Mouse (Mus musculus) limb, embryonic 15.5 days (tissue): ENCODE data around the gene Spem2. TPM values are rescaled to one million over a fixed set of nuclear protein-coding genes. Genes with fewer than 3 reads are reported as not detected.
"Not testable (repeated sequence)": the region's sequence is repeated elsewhere in the genome, so short reads cannot be mapped to it uniquely, and the experiment has no call there.

ENCODE experiments used
- ATAC-seq: fragments of 200-750 bp; cut with Nextera tagmentation; 2 replicates; pipeline ENCODE4 v1.8.0; 2017; ENCODE audit warnings: low read depth, moderate TSS enrichment; ENCODE audit not compliant: insufficient number of reproducible peaks, low FRiP score, low TSS enrichment
- H3K27ac ChIP-seq: fragments of 300-500 bp; sonication (generic); 2 replicates; pipeline ENCODE4 v1.5.1; 2015; ENCODE audit warnings: moderate library complexity, mild to moderate bottlenecking, inconsistent platforms
- H3K27me3 ChIP-seq: fragments of 300-500 bp; sonication (generic); 2 replicates; pipeline ENCODE4 v1.6.1; 2015; ENCODE audit warnings: inconsistent platforms
- H3K36me3 ChIP-seq: fragments of 300-500 bp; sonication (generic); 2 replicates; pipeline ENCODE4 v1.6.1; 2015; ENCODE audit warnings: inconsistent platforms
- H3K4me1 ChIP-seq: fragments of 300-500 bp; sonication (generic); 2 replicates; pipeline ENCODE4 v1.6.1; 2015; ENCODE audit warnings: inconsistent platforms
- H3K4me2 ChIP-seq: fragments of 300-500 bp; sonication (generic); 2 replicates; pipeline ENCODE4 v1.6.1; 2015; ENCODE audit warnings: mild to moderate bottlenecking, inconsistent platforms
- H3K4me3 ChIP-seq: fragments of 300-500 bp; sonication (generic); 2 replicates; pipeline ENCODE4 v1.5.1; 2015; ENCODE audit warnings: mild to moderate bottlenecking, inconsistent platforms
- H3K9ac ChIP-seq: fragments of 300-500 bp; sonication (generic); 2 replicates; pipeline ENCODE4 v1.6.1; 2015; ENCODE audit warnings: inconsistent platforms
- H3K9me3 ChIP-seq: fragments of 300-500 bp; sonication (generic); 2 replicates; pipeline ENCODE4 v1.6.1; 2016; ENCODE audit warnings: inconsistent platforms
- WGBS: fragments of 180-500 bp; shearing (Covaris S2); methylation state at CpG from one replicate; pipeline ENCODE4 v1.1.7; 2015; 5-methylcytosine and 5-hydroxymethylcytosine counted together
- polyA plus RNA-seq: library from polyadenylated mRNA; unstranded; fragments of >200 nt; fragmentation: Nextera tagmentation; extraction: Ambion mirVana; gene quantifications from 2 replicates; pipeline ENCODE4 v1.2.1, GENCODE M21; 2015

Gene Spem2
- polyA plus RNA-seq: not detected in 2 replicates

DNA sequence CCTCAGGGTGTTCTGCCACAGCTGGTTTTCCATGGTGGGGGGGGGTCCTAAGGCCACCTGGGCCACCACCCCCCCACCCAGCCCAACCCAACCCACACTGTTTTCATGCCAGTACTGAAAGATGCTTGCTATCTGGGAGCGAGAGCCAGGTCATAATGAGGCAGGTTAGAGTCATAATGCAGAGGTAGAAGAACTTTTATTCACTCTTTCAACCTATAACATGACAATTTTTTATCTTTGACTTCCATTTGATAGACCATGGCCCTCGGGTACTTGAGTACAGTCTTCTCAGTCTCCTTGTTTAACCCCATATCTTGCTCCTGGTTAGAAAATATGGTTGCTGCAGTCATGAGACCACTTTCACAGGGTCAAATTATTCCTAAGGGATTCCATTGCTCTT, at the start of gene Spem2:
TSS of gene Spem2 (minus strand) at position 101 of the 400 bp plus-strand sequence.
- 68% methylated on average over 2 of the region's 2 CpGs for WGBS
- Histone ChIP-seq H3K4me2 (no peak within 1 kb of the TSS), H3K36me3 (no peaks in the 10 kb centered on the region), H3K27ac (no peak within 1 kb of the TSS), H3K4me3 (no peak within 1 kb of the TSS), H3K9ac (no peak within 1 kb of the TSS), H3K9me3 (no peaks in the 10 kb centered on the region), H3K4me1 (no peaks in the 10 kb centered on the region), H3K27me3 (no peaks in the 10 kb centered on the region)
- no peak for ATAC-seq

- H3K27me3 ChIP-seq: no peaks in the 10 kb centered on the region
- WGBS: 72% methylated on average over 9 of the region's 9 CpGs
- H3K27ac ChIP-seq: no peak overlapping the region
- ATAC-seq: no peak
- no peaks in the 10 kb centered on the region for H3K9me3 ChIP-seq
- H3K4me2 ChIP-seq: no peak overlapping the region
- H3K4me1 ChIP-seq: peaks cover 4% of the 10 kb centered on the region; the same call in 1 of the 2 replicates
- H3K36me3 ChIP-seq: no peaks in the 10 kb centered on the region
- H3K4me3 ChIP-seq: no peak overlapping the region
- H3K9ac ChIP-seq: no peak overlapping the region
Measured at GRCm38 (mm10) chr11:69867335-69867734, 49.1 kb upstream of the Spem2 start.

GRCm38 (mm10) chr11:69865561-69865960, 47.3 kb upstream of the Spem2 start:
- WGBS: 78% methylated on average over 9 of the region's 9 CpGs
- Histone ChIP-seq H3K4me1 (peaks cover 4% of the 10 kb centered on the region; the same call in 1 of the 2 replicates), H3K9me3 (no peaks in the 10 kb centered on the region), H3K4me2 (no peak overlapping the region), H3K9ac (no peak overlapping the region), H3K27me3 (no peaks in the 10 kb centered on the region), H3K4me3 (no peak overlapping the region), H3K36me3 (no peaks in the 10 kb centered on the region), H3K27ac (no peak overlapping the region)
- no peak for ATAC-seq

DNA sequence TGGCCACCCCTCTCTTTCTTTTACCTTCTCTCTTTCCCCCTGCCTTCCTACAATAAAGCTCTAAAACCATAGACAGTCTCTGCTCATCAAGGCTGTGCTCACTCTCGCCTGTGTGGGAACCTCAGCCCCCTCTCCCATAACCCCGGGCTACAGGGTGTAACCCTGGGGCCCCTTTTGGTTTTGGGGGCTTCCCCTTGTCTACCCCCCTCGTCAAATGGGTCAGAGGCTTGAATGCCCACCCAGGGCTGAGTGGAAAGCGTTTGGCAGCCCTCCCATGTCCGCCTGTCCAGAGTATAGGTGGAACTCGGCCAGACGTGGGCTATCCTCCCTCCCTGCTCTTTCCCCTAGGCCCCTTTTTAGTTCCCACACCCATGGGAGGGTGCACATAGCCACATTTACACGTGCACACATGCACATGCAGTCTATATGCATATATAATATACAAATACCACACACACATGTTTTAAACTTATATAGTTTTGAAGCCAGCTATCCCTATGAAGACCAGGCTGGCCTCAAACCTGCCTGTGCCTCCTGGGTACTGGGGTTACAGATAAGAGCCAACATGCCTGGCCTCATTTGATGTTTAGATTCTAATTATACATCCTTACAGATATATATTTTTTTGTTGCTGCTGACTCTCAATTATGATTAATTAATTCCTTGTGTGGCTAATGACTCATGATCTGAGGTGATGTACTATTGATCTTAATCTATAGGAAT, 46.0 kb upstream of the Spem2 start:
- ATAC-seq: no peak
- H3K9ac ChIP-seq: no peak overlapping the region

DNA sequence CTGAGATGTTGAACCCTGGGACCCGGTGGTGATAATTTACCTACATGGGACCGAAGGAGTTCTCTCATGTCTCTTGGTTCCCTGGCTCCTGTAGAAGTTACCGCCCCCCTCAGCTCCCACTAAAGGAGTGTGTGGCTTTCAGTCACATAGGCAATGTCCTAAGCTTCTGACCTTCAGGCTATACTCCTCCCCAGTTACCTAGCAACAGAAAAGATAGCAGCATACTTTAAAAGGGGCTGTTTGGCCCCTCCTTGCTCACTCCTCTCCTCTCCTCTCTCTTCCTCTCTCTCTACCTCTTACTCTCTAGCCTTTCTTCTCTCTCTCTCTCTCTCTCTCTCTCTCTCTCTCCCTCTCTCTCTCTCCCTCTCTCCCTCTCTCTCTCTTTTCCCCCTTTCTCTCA, 45.5 kb upstream of the Spem2 start:
- not testable (repeated sequence) for H3K27ac ChIP-seq, H3K36me3 ChIP-seq, H3K4me2 ChIP-seq, ATAC-seq, H3K9me3 ChIP-seq, H3K4me3 ChIP-seq, H3K4me1 ChIP-seq, H3K9ac ChIP-seq
- H3K27me3 ChIP-seq: peaks cover 13% of the 10 kb centered on the region
- WGBS: 74% methylated on average over 3 of the region's 3 CpGs

More for the DNA sequence above, 46.0 kb upstream of the Spem2 start:
- WGBS: 48% methylated on average over 8 of the region's 8 CpGs
- peaks cover 7% of the 10 kb centered on the region; the same call in 1 of the 2 replicates for H3K27me3 ChIP-seq
- H3K4me1 ChIP-seq: peaks cover 4% of the 10 kb centered on the region; the same call in 1 of the 2 replicates
- H3K4me2 ChIP-seq: no peak overlapping the region
- no peaks in the 10 kb centered on the region for H3K36me3 ChIP-seq
- no peak overlapping the region for H3K4me3 ChIP-seq
- no peaks in the 10 kb centered on the region for H3K9me3 ChIP-seq
- H3K27ac ChIP-seq: no peak overlapping the region

GRCm38 (mm10) chr11:69858113-69858998, 40.1 kb upstream of the Spem2 start, which contains the start of gene Tnk1:
TSS of gene Tnk1 (minus strand) at chr11:69858730.
- peak within 1 kb of the TSS; percentile 34 for H3K27ac ChIP-seq
- H3K9ac ChIP-seq: no peak within 1 kb of the TSS
- H3K4me2 ChIP-seq: peak within 1 kb of the TSS; percentile 26
- ATAC-seq: no peak
- H3K27me3 ChIP-seq: peaks cover 31% of the 10 kb centered on the region
- no peaks in the 10 kb centered on the region for H3K9me3 ChIP-seq
- H3K36me3 ChIP-seq: no peaks in the 10 kb centered on the region
- WGBS: 19% methylated on average over 30 of the region's 30 CpGs
- H3K4me1 ChIP-seq: peaks cover 18% of the 10 kb centered on the region
- H3K4me3 ChIP-seq: peak within 1 kb of the TSS; percentile 24

DNA sequence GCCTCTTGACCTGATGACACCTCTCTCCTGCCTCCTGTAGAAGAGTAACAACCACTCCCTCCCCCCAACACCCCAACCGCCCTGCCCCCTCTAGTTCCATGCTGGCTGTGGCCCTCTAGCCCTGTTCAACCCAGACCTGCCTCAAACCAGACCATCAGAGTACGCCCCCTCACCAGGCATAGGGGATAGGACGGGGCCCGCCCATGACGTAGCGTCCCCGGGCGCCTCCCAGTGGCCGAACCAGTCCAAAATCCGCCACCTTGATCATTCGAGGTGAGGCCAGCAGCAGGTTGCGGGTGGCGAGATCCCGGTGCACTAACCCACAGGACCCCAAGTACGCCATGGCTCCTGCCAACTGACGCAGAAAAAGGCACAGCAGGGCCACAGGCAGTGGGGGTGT, 37.1 kb upstream of the Spem2 start:
- no peak overlapping the region for H3K4me3 ChIP-seq
- H3K4me2 ChIP-seq: peak overlapping the region; percentile 31
- H3K27ac ChIP-seq: no peak overlapping the region
- peaks cover 23% of the 10 kb centered on the region for H3K4me1 ChIP-seq
- 23% methylated on average over 16 of the region's 16 CpGs for WGBS
- no peak overlapping the region for H3K9ac ChIP-seq
- ATAC-seq: no peak
- H3K27me3 ChIP-seq: peaks cover 31% of the 10 kb centered on the region
- H3K36me3 ChIP-seq: peaks cover 20% of the 10 kb centered on the region
- H3K9me3 ChIP-seq: no peaks in the 10 kb centered on the region

DNA sequence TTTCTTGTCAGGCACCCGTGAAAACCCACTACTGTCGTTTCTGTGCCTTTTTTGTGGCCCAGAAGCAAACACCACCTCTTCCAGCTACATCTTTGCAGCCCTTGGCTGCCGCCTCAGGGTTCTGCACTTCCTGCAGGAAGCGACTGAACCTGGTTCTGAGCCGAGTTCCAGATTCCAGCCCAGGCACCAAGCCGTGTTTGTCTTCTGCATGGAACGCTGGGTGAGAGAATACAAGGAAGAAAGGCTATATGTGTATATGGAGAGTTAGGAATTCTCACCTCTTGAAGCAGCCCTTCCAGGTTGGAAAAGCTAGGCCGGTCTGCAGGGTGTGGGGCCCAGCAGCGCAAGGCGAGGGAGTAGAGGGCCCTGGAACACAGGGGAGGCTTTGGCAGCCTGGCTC, 36.4 kb upstream of the Spem2 start:
- H3K27ac ChIP-seq: no peak overlapping the region
- H3K9me3 ChIP-seq: no peaks in the 10 kb centered on the region
- H3K4me2 ChIP-seq: no peak overlapping the region
- no peak overlapping the region for H3K4me3 ChIP-seq
- H3K27me3 ChIP-seq: peaks cover 28% of the 10 kb centered on the region
- 80% methylated on average over 10 of the region's 10 CpGs for WGBS
- peaks cover 24% of the 10 kb centered on the region for H3K4me1 ChIP-seq
- H3K36me3 ChIP-seq: peaks cover 26% of the 10 kb centered on the region
- no peak for ATAC-seq
- no peak overlapping the region for H3K9ac ChIP-seq

DNA sequence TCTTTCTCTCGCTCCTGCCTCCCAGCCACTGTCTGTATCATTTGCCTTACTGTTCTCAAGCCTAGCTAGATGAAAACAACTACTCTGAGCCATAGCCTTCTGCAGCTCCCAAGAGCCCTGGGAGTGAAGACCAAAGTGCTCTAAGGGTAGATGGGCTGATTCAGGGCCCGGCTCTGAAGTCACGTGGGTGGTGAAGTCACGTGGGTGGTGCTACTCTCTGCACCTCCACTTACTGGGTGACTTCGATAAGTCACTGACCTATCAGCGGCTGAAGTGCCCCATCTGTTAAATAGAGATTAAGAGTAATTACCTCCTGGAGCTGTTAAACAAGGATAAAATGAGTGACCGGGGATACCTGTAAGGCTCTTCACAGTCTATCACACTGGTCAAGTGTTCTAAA, 35.7 kb upstream of the Spem2 start:
- Histone ChIP-seq H3K9ac (no peak overlapping the region), H3K4me1 (peaks cover 24% of the 10 kb centered on the region), H3K4me2 (no peak overlapping the region), H3K36me3 (peaks cover 33% of the 10 kb centered on the region), H3K9me3 (no peaks in the 10 kb centered on the region), H3K27me3 (peaks cover 21% of the 10 kb centered on the region), H3K4me3 (no peak overlapping the region), H3K27ac (no peak overlapping the region)
- WGBS: 65% methylated on average over 7 of the region's 7 CpGs
- ATAC-seq: no peak

DNA sequence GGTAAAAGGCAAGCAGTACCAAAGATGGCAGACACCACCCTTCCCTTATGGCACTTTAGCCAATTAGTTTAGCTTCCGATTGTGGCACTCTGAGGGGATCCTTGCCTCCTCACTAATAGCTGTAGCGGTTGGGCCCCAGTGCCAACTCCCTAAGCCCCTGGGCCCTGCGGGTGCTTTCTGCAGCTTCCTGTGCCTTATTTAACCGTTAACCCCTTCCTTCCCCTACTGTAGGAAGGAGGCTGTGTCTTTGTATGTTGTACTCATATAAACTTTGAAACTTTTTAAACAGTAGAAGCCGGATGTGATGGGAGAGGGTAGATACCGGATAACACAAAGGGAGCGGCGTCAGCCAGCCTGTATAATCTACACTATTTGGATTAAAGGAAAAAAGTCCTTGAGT, 32.5 kb upstream of the Spem2 start:
- H3K36me3 ChIP-seq: peaks cover 50% of the 10 kb centered on the region

GRCm38 (mm10) chr11:69849884-69850283, 31.6 kb upstream of the Spem2 start:
- Histone ChIP-seq H3K4me1 (peaks cover 34% of the 10 kb centered on the region), H3K27ac (no peak overlapping the region), H3K27me3 (no peaks in the 10 kb centered on the region), H3K36me3 (peaks cover 50% of the 10 kb centered on the region), H3K4me3 (no peak overlapping the region), H3K4me2 (no peak overlapping the region), H3K9me3 (no peaks in the 10 kb centered on the region), H3K9ac (no peak overlapping the region)
- 88% methylated on average over 15 of the region's 15 CpGs for WGBS
- ATAC-seq: no peak

More for the DNA sequence above, 32.5 kb upstream of the Spem2 start:
- WGBS: 66% methylated on average over 8 of the region's 8 CpGs
- Histone ChIP-seq H3K9me3 (no peaks in the 10 kb centered on the region), H3K27me3 (0 out of 2 replicates have a peak, but pooled peaks cover 4% of the 10 kb centered on the region), H3K4me1 (peaks cover 36% of the 10 kb centered on the region), H3K4me3 (no peak overlapping the region), H3K9ac (no peak overlapping the region), H3K27ac (no peak overlapping the region), H3K4me2 (no peak overlapping the region)
- no peak for ATAC-seq

- WGBS: 90% methylated on average over 9 of the region's 9 CpGs
- Histone ChIP-seq H3K27ac (no peak overlapping the region), H3K9me3 (no peaks in the 10 kb centered on the region), H3K27me3 (no peaks in the 10 kb centered on the region), H3K4me1 (peaks cover 33% of the 10 kb centered on the region), H3K9ac (no peak overlapping the region), H3K4me3 (no peak overlapping the region), H3K36me3 (peaks cover 50% of the 10 kb centered on the region), H3K4me2 (no peak overlapping the region)
- ATAC-seq: no peak
Measured at GRCm38 (mm10) chr11:69849128-69849527, 30.9 kb upstream of the Spem2 start.
